Mouse (Mus musculus): Measurements from ENCODE around the gene Anxa7. TPM values are rescaled to one million over a fixed set of nuclear protein-coding genes. Genes with fewer than 3 reads are reported as not detected.

Gene Anxa7
- polyA plus RNA-seq (2015; fragmentation: Nextera tagmentation; extraction: Ambion mirVana): 33.6 and 37.8 TPM in 2 replicates

GRCm38 (mm10) chr14:20479291-20480194 is at the start of gene Anxa7:
TSS of gene Anxa7 (minus strand) at chr14:20480133.
- peak; percentile 92 for ATAC-seq
- peak within 1 kb of the TSS; percentile 83 for H3K4me2 ChIP-seq (replicated peaks; ENCODE audit: low read depth)
- H3K9ac ChIP-seq (ENCODE audit: low read depth, low read length): peak within 1 kb of the TSS; percentile 69
- peak within 1 kb of the TSS; percentile 88 for H3K27ac ChIP-seq (ENCODE audit: low read depth, low read length)
- under 1% methylated on average over 48 of the region's 48 CpGs for WGBS
- peak within 1 kb of the TSS; percentile 72 for H3K4me3 ChIP-seq (ENCODE audit: low read depth, low read length)
- H3K4me1 ChIP-seq (replicated peaks; ENCODE audit: control insufficient read depth, insufficient read depth, low read length): no peaks in the 10 kb centered on the region
- H3K36me3 ChIP-seq (ENCODE audit: control insufficient read depth, insufficient read depth): no peaks in the 10 kb centered on the region; the same call in 1 of the 2 replicates
- TF ChIP-seq CTCF (IDR thresholded peaks at IDR 0.05; ENCODE audit: low read depth): peak; percentile 48; the same call in 1 of the 2 replicates
- H3K9me3 ChIP-seq (ENCODE audit: control insufficient read depth): no peaks in the 10 kb centered on the region
- H3K27me3 ChIP-seq (replicated peaks; ENCODE audit: control insufficient read depth, insufficient read depth, low read length): no peaks in the 10 kb centered on the region

- Histone ChIP-seq H3K36me3 (ENCODE audit: control insufficient read depth, insufficient read depth) (no peaks in the 10 kb centered on the region), H3K4me3 (ENCODE audit: low read depth, low read length) (no peak overlapping the region), H3K27ac (ENCODE audit: low read depth, low read length) (no peak overlapping the region), H3K27me3 (replicated peaks; ENCODE audit: control insufficient read depth, insufficient read depth, low read length) (no peaks in the 10 kb centered on the region), H3K4me2 (replicated peaks; ENCODE audit: low read depth) (no peak overlapping the region), H3K9ac (ENCODE audit: low read depth, low read length) (no peak overlapping the region), H3K4me1 (replicated peaks; ENCODE audit: control insufficient read depth, insufficient read depth, low read length) (no peaks in the 10 kb centered on the region), H3K9me3 (ENCODE audit: control insufficient read depth) (no peaks in the 10 kb centered on the region)
- ATAC-seq: no peak
- WGBS: 89% methylated on average over 4 of the region's 4 CpGs
- TF ChIP-seq CTCF (IDR thresholded peaks at IDR 0.05; ENCODE audit: low read depth): no peak
Measured at GRCm38 (mm10) chr14:20529643-20530042, 49.7 kb upstream of the Anxa7 start.

GRCm38 (mm10) chr14:20520179-20520578 is 40.2 kb upstream of the Anxa7 start:
- no peak for ATAC-seq
- H3K27me3 ChIP-seq (replicated peaks; ENCODE audit: control insufficient read depth, insufficient read depth, low read length): no peaks in the 10 kb centered on the region
- 92% methylated on average over 2 of the region's 2 CpGs for WGBS
- H3K4me1 ChIP-seq (replicated peaks; ENCODE audit: control insufficient read depth, insufficient read depth, low read length): no peaks in the 10 kb centered on the region
- peaks cover 25% of the 10 kb centered on the region for H3K36me3 ChIP-seq (ENCODE audit: control insufficient read depth, insufficient read depth)
- no peak for TF ChIP-seq CTCF (IDR thresholded peaks at IDR 0.05; ENCODE audit: low read depth)
- no peak overlapping the region for H3K9ac ChIP-seq (ENCODE audit: low read depth, low read length)
- no peaks in the 10 kb centered on the region for H3K9me3 ChIP-seq (ENCODE audit: control insufficient read depth)
- H3K4me2 ChIP-seq (replicated peaks; ENCODE audit: low read depth): no peak overlapping the region
- H3K4me3 ChIP-seq (ENCODE audit: low read depth, low read length): no peak overlapping the region
- H3K27ac ChIP-seq (ENCODE audit: low read depth, low read length): no peak overlapping the region

- no peaks in the 10 kb centered on the region for H3K9me3 ChIP-seq (ENCODE audit: control insufficient read depth)
- H3K36me3 ChIP-seq (ENCODE audit: control insufficient read depth, insufficient read depth): peaks cover 14% of the 10 kb centered on the region
- H3K9ac ChIP-seq (ENCODE audit: low read depth, low read length): no peak overlapping the region
- WGBS: 81% methylated on average over 2 of the region's 2 CpGs
- no peak for ATAC-seq
- no peak overlapping the region for H3K27ac ChIP-seq (ENCODE audit: low read depth, low read length)
- no peak overlapping the region for H3K4me3 ChIP-seq (ENCODE audit: low read depth, low read length)
- no peaks in the 10 kb centered on the region for H3K27me3 ChIP-seq (replicated peaks; ENCODE audit: control insufficient read depth, insufficient read depth, low read length)
- H3K4me2 ChIP-seq (replicated peaks; ENCODE audit: low read depth): no peak overlapping the region
- no peaks in the 10 kb centered on the region for H3K4me1 ChIP-seq (replicated peaks; ENCODE audit: control insufficient read depth, insufficient read depth, low read length)
- no peak for TF ChIP-seq CTCF (IDR thresholded peaks at IDR 0.05; ENCODE audit: low read depth)
Measured at GRCm38 (mm10) chr14:20508424-20508823, 28.5 kb upstream of the Anxa7 start.

- Histone ChIP-seq H3K27me3 (replicated peaks; ENCODE audit: control insufficient read depth, insufficient read depth, low read length) (no peaks in the 10 kb centered on the region), H3K4me2 (replicated peaks; ENCODE audit: low read depth) (no peak overlapping the region), H3K4me3 (ENCODE audit: low read depth, low read length) (no peak overlapping the region), H3K36me3 (ENCODE audit: control insufficient read depth, insufficient read depth) (peaks cover 11% of the 10 kb centered on the region), H3K9ac (ENCODE audit: low read depth, low read length) (no peak overlapping the region), H3K9me3 (ENCODE audit: control insufficient read depth) (no peaks in the 10 kb centered on the region), H3K27ac (ENCODE audit: low read depth, low read length) (no peak overlapping the region), H3K4me1 (replicated peaks; ENCODE audit: control insufficient read depth, insufficient read depth, low read length) (no peaks in the 10 kb centered on the region)
- no peak for ATAC-seq
- no peak for TF ChIP-seq CTCF (IDR thresholded peaks at IDR 0.05; ENCODE audit: low read depth)
- 89% methylated on average over 10 of the region's 10 CpGs for WGBS
Measured at GRCm38 (mm10) chr14:20502966-20503365, 23.0 kb upstream of the Anxa7 start.

GRCm38 (mm10) chr14:20499982-20500381 is 20.0 kb upstream of the Anxa7 start:
- no peak for TF ChIP-seq CTCF (IDR thresholded peaks at IDR 0.05; ENCODE audit: low read depth)
- no peak for ATAC-seq
- H3K27ac ChIP-seq (ENCODE audit: low read depth, low read length): no peak overlapping the region
- H3K9ac ChIP-seq (ENCODE audit: low read depth, low read length): no peak overlapping the region
- H3K4me2 ChIP-seq (replicated peaks; ENCODE audit: low read depth): no peak overlapping the region
- H3K36me3 ChIP-seq (ENCODE audit: control insufficient read depth, insufficient read depth): peaks cover 23% of the 10 kb centered on the region
- no peaks in the 10 kb centered on the region for H3K27me3 ChIP-seq (replicated peaks; ENCODE audit: control insufficient read depth, insufficient read depth, low read length)
- H3K4me3 ChIP-seq (ENCODE audit: low read depth, low read length): no peak overlapping the region
- 85% methylated on average over 3 of the region's 3 CpGs for WGBS
- H3K9me3 ChIP-seq (ENCODE audit: control insufficient read depth): no peaks in the 10 kb centered on the region
- H3K4me1 ChIP-seq (replicated peaks; ENCODE audit: control insufficient read depth, insufficient read depth, low read length): no peaks in the 10 kb centered on the region

Measured in intestine, postnatal 0 days (tissue).